Mouse (Mus musculus) heart, adult 18-20 months (tissue): ENCODE measurements around the gene Aff2. TPM values are rescaled to one million over a fixed set of nuclear protein-coding genes. Genes with fewer than 3 reads are reported as not detected.

ENCODE experiments used
- DNase-seq, 2 experiments: peaks; one replicate each; pipeline ENCODE4 v3.0.0; 2021 to 2022; ENCODE audit warnings: mixed read lengths in 1 of 2
- long read RNA-seq, 2 experiments: library from polyadenylated mRNA; stranded (forward); transcript quantifications; one replicate each; pipeline ENCODE4 v2.0.0; 2021
- total RNA-seq, 2 experiments: library from RNA; stranded (reverse); gene quantifications; 2 replicates each; pipeline ENCODE4 v1.2.3; 2021

Gene Aff2
- total RNA-seq: 1 to 10 TPM; 3.4 to 4.2 TPM
- long read RNA-seq, experiment 1, partial matches to known transcripts: 0 of 1 reads
- long read RNA-seq, experiment 1, other reads (novel, unspliced or antisense): 1 of 1 reads
- long read RNA-seq, experiment 2: 0 reads

DNA sequence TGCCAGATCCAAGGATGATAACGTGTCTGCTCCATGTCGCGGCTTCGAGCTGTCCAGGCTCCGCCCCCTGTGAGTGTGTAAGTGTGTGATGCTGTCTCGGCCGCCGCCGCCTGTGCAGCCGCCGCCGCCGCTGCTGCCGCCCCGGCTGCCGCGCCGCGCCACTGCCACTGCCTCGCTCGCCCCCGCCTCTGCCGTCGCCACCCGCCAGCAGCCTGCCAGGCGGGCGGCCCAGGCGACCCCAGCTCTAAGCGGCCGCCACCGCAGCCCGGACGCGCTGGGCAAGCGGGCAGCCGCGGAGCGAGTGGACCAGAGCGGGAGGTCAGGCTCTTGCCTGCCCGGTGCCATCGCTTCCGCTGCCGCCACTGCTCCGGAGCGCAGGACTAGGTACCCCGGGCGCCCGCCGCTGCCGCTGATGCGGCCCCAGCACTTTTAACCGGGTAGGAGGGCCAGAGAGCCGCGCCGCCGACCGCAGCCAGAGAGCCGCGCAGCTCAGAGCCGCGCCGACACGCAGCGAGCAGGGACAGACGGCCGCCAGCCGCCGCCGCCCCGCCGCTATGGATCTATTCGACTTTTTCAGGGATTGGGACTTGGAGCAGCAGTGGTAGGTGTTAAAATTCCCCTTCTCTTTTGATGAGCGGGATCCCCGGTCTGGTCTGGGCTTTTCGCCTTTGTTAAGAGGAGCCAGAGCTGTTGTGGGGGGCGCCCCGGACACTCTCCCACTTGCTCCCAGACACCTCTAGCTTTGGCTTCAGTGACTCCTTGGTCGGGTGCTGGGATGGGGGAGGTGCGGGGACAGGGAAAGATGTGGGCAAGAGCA lies at the start of gene Aff2:
Gene Aff2 (plus strand): TSS at position 57 of the 817 bp plus-strand sequence.
- peak; percentile 11 to 17 for DNase-seq

DNA sequence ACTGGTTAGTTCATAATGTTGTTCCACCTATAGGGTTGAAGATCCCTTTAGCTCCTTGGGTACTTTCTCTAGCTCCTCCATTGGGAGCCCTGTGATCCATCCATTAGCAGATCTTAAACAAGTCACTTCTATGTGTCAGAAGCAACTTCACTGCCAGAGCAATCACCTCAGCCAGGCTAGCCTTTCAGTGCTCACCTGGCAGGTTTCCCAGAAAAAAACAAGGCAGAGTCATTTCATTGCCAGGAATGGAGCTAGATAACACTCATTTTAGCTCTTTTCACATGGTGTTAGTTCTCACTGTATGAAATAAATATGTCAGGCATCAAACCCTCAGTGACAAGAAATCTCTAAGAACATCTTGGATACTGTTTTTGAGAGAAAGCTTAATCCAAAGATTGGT lies 22.8 kb upstream of the Aff2 start:
- DNase-seq: peak; percentile 12 to 25

DNA sequence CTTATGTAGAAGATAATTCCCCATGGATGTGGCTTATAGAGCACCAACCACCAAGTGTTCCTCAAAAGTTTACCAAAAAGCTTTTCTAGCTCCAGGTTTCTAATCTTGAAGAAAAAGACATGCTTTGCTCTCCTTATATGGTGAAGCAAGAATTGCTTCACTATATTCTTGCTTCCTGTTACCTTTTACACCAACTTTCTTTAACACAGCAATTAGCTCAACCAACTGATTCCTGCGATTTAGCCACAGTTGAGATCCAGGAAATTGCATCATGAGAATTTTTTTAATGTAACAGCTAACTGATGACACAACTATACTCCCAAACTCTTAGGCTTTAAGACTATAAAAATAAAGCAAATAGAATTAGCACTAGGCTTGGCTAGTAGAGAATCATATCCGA lies 4.5 kb upstream of the Aff2 start:
- DNase-seq: no peak

DNA sequence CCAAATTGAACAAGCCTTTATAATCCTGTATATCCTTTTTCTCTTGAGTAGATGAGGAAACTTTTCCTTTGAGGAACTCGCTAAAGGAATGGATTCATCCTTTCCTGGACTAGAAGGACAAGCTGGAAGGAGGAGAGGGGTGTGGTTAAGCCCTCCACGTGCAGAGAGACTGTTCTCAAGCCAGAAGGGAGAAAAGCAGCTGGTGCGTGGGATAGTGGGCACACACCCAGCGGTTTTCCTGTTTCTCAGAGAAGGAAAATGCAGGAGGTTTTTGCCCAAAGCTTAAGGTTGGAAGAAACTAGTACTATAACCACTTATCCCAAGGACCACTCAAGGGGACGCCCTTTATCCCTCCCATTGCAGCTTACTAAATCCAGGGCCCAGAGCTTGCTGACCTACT lies 734 bp upstream of the Aff2 start:
- DNase-seq: peak; percentile 7 to 20

DNA sequence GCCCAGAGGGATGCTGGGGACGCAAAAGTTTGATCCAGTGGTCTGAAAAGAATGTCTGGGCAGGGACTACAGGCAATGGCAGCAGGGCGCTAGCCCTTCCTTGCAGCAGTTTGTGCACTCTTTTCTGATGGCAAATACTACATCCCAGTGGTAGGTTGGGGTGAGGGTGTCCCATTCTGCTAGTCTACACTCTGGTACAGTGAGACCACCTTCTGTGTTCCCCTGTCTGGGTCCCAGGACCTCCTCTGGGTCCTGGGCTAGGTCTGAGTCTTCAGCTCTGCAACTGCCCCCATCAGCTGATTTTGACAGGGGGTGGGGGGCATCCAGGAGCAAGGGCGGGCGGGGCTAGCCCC lies 233 bp upstream of the Aff2 start:
- peak in 1 of 2 experiments; percentile 5 for DNase-seq

DNA sequence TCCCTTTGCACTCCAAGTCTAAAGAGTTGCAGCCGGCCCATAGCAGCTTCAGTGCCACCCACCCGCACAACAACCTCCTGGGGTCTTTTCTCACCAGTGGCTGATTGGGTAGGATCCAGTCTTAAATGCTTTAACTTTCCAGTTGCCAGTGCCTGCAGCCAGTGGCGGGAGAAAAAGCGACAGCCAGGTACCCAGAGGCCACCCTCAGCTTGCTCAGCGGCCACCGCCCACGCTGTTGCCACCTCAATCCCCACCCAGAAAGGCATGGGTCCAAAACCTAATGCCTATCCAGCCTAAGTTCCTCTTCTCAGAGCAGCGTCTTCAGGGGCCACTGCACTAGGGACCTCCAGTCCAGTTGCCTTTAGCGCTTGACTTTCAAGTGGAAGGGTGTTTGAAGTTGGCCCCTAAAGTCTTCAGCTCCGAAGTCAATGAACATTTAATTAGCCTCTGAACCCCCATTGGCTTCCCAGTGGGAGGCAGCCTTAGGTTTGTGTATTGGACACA lies 1.0 kb downstream of the Aff2 start:
- DNase-seq: no peak

DNA sequence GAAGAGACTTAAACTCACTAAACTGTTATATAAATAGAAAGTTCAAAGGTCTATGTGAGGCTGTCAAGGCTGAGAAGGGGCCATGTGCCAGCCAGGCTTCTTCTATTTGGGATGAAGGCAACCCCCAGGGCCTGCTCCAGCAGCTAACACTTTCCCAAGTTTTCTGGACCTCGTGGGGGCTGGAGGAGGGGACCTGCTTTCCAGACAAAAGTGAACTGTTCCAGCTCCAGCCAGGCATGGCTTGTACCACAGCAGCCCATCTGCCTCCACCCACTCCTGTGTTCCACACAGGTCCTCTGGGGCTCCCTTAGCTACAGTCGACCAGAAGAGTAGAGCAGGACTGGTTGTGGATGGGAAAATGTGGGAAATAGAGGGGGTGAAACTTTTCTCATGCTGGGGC lies 4.1 kb downstream of the Aff2 start:
- no peak for DNase-seq

DNA sequence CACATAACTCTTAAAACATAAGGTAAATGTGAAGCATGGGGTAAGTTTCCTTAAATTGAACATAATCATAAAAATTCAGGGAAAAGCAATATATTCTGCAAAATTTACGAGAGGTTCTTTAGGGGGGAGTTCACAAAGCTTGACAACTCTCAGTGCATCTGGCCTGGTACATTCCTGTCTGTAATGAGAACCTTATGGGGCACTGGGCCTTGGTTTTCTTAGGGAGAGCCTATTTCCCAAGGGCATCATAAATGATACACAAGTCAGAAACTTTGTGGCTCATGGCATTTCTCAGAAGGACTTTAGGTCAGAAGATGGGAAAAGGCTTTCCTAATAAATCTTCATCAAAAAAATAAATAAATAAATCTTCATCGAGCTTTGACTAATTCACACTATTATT lies 13.2 kb downstream of the Aff2 start:
- DNase-seq: no peak

DNA sequence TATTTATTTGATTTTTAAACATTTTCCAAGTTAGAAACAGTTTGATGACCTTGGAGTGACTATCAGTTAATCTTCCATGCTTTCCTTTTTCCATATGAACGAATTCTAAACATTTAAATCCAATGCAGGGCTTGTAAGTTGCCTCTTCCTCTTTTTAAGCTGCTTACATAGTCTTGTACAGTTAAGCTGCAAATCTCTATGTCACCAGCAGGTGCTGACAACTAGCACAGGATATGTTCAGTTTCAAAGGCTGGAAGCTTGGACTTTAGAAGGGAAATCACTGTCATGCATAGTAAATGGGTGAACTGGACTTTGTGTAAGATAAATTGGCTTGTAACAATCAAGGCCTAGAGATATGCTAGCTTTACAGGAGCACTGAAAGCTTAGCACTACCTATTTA lies 29.6 kb downstream of the Aff2 start:
- DNase-seq: peak in 1 of 2 experiments; percentile 2

DNA sequence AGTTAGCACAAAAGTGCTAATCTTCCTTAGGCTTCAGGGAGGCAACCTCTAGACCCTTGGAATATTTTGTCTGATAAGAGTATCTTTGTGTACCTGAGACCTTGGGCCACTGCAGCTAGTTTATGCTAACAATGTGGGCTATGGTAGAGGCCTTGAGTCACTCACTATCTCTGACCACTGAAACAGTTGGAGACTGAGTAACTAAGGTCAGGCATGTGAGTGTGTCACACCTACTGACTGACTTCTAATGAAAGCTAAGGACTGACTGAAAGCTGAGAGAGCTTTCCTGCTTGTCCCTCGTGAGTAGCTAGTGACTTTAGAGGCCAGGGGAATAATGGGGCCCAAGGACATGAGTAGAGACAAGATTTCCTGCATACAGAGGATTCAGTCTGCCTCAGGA lies 54.9 kb downstream of the Aff2 start:
- DNase-seq: no peak

DNA sequence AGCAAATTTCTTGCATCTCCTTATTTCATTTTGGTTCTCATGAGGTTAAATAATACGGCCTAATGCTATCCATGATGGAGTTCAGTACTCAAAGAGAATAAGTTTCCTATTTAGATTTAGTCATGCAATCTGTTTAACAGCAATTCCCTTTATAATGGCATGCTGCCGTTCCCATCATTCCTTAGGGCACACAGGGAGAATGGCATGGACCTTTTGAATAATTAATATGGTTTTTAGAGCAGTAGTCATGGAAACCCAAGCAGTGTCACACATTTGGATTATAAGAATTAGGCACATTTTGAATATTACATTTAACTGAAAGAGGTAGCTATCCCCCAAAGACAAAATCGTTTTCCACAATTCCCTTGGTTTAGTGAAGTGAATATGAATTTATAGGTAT lies 78.3 kb downstream of the Aff2 start:
- DNase-seq: no peak

DNA sequence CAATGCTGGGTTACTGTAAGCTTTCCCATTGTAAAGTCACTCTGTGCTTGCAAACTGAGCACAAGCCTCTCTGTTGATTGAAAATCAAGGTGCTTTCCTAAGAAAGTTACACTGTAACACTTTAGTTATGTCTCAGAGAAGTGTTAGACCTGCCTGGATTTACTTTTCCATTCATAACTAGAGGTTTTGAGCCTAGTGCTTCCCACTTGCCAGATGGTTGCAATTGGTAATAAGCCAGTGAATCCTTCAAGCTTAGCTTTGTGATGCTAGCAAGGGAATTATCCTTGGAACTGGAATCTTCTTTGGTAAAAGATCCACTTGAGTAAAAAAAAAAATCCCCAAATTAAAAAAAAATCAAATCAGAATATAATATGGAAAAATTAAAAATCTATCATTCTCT lies 81.8 kb downstream of the Aff2 start:
- no peak for DNase-seq

DNA sequence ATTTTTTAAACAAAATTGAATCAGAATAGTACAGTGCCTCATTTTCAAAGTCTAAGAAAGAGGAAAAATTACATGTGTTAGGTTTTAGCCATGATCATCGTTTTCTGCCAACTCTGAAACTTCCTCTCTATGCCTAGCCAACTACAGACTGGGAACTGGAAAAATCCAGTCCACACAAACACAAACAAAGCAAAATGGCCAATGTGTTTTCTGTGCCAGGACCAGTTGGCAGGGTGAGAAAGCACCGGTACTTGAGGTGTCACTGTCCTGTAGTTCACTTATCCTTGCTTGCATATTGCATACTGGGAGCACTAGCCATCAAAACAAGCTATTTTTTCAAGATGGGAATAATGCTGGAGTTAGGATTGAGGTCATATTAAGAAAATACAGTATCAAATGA lies 100.8 kb downstream of the Aff2 start:
- DNase-seq: no peak

DNA sequence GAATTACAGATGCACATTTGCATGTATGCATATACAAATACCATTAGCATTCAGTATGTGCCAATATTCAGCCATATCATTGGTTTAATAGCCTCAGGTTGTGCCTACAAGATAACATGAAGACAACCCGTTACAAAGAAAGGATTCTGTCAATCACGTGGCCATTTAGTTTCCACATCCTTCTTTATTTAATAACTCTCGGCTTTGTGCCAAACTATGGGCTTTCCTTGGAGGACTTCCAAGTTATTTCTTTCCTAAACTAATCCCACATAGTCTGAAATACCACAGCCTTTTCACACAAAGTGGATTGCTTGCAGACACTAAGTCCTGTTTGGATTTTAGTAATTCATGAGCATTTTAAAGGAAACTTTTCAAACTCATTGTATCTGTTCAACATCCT lies 142.0 kb downstream of the Aff2 start:
- DNase-seq: no peak

DNA sequence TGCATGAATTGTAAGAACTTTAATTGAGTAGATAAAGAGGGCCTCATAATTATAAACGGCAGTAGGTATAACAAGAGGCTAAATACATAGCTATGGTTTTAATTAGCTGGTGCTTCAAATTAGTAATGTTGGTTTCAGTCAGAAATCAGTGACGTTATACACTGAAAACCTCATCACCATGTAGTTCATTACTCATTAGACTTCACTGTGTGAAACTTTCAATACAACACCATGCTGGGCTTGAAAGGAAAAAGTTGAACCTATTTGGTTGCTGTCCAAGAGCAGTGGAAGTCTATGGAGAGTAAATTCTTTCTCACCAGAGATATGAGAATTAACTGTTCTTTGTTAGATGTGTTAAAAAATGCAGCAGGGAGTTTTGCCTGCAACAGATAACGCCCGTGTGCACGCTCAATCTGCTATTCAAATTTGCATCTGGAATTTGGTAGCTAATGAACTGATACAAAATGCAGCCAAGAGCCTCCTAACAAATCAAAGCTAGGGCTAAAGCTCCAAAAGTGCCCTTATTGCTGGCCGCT lies 158.0 kb downstream of the Aff2 start:
- no peak for DNase-seq

DNA sequence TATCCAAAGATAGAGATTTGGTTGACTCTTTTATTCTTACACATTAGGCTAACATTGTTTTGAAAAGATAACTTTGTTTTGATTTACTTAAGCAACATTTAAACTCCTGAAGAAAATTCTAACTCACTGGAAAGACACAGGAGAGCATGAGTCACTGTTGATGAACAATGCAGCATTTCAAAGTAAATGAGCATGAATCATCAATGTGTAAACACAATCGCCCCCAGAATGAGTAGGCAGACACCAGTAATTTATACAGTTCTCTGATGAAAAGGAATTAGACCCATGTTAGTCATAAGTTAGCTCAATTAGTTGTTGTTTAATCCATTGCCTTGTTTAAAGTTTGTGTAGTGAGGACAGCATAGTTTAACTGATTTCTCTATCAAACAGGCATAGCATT lies 180.7 kb downstream of the Aff2 start:
- DNase-seq: no peak

DNA sequence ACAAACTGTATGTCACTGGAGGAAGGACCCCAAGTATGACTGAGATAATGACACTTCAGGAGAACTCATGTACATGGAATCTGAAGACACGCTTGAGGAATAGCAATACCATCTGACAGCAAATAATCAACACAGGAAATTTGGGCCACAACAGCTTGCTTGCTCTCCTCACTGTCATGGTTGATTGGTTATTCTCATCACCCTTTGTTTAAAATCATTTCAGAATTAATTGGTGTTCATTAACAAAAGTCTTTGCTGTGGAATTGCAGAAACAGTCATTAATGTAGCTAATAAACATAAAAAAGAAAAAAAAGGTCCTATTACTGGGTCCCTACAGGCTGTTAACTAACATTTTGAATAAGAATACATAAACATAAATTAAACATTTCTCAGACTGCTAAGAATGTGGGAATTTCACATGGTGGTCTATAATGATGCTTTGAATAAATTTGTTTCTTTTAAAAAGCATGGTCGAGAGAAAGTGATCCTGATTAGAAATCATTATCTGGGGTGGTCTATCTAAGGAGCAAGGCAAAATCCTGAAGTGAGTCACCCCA lies 219.9 kb downstream of the Aff2 start:
- no peak for DNase-seq

DNA sequence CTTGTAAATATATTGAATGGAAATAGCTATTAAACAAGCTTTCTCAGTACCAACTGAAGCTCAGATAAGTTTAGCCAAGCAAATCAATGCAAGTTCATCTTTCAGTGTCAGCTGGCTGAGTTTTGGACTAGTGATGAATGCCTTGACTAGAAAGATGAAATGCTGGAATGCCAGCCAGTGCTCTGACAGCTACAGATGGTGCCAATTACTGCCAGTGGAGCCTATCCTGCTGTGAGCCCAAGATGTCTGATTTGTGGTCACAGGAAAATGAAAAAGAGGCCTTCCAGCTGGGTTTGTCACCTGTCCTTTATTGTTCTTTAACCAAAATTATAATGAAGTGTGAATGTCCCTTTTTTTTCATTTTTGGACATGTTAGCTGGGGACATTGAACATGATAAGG lies 248.7 kb downstream of the Aff2 start:
- no peak for DNase-seq

DNA sequence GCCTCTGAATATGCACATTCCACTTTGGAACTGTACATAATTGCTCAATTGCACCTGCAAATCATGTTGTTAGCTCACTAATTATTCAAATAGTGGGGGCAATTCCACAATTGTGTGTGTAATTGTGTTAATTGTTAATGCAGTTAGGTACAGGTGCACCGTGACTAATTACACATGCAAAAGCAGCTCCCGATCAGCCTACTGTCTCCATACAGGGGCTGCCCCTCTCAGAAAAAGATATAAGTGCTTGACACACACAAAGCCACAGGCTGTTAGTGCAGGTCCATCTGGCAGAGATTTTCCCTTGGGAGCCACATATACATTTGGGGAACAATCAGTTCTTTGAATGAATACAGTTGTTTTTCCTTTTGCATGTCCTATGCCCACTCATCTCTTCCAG lies 302.9 kb downstream of the Aff2 start:
- no peak for DNase-seq

DNA sequence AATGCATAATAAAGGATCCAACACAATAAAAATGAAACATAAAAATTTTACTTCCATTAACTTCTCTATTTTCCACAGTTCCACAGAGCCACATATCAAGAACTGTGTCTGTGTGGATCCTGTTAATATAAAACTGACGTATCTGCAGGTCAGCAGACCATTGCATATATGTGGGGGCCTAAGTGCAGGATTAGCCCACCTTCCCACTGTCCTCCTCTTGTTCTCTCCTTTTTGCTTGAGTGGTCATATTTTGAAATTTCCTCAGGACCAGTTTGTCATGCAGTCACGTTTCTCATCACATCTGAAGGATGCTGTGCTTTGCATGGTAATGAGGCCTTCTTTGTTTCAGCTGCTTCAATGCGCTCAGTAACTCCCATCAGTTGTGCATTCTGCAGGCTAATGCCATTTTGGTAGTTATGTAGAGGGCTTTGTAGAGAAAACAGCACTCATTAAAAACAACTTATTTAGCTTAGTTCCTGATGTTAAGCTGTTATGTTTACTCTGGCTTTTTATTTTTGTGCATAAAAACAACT lies 306.1 kb downstream of the Aff2 start:
- DNase-seq: no peak

DNA sequence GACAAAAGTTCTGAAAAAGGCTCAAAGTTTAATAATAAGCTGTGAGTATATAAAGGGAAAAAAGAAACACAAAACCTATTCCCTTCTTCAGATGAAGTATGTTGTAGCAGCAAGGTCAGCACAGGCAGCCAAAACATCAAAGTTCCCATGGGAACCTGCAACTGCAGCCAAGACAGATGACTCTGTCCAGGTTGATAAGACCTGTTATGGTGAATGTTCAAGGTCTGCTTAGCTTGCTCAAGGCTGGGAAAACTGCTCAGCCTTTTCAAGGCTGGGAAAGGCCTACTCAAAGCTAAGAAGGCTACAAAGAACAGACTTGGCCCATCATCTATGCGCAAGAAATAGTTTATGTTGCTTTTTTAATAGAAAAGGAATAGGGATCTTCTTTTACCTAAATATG lies 315.6 kb downstream of the Aff2 start:
- DNase-seq: peak in 1 of 2 experiments; percentile 1

DNA sequence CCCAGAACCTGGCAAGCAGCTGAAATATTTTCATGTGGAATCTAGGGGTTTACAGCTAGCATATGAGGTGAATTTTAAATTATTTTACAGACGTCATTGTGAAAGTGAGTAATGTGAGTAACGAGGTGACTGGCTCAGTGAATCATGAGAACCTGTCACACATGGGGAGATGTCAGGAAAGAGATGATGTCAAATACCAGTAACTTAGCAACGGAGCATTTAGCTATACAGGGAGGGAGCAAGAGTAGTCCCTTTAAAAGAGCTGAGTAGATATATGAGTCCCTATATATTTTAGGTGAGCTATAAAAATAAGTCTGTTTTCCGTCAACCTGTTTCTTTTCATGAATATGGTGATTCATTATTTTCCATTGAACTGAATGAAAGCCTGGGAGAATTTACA lies 338.7 kb downstream of the Aff2 start:
- no peak for DNase-seq

DNA sequence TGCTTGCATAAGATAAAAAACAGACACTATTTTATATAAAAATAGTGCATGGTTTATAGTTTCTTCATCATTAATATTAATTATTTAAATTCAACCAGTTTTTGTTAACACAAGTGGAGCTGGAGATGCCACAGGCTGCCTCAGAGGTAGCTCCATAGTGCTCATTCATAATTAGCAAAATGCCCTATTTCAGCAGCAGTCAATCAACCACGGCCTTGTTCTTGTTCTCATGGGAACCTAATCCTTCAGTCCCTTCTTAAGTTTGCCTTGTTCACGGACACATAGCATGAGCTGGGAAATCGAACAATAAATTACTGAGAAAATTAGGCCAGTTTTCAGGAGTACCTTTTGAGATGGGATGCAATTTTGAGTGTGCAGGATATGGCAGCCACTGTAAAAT lies 378.9 kb downstream of the Aff2 start:
- no peak for DNase-seq
